Mouse (Mus musculus): ENCODE measurements at regions not wholly inside any gene's neighbourhood (a gene's known extent, or its start where the extent isn't known, plus 50 kb on each side); places are given as distances from the start of the nearest gene placed in this dataset.

- TF ChIP-seq POLR2A (IDR thresholded peaks at IDR 0.05; ENCODE audit: borderline replicate concordance, extremely low read depth, insufficient read depth, insufficient read length, poor library complexity, severe bottlenecking) = no peak
- no peak for TF ChIP-seq CTCF (IDR thresholded peaks at IDR 0.05; ENCODE audit: borderline replicate concordance, extremely low read depth, insufficient read depth, insufficient read length)
Observed at GRCm38 (mm10) chr10:29689529-29689928, 153.9 kb upstream of the Rspo3 start.
